Mouse (Mus musculus): ENCODE measurements around the gene Il17c. TPM values are rescaled to one million over a fixed set of nuclear protein-coding genes. Genes with fewer than 3 reads are reported as not detected.

The Il17c gene
- under 1 TPM in 1 of 2 experiments, not detected in 1; 0.52 TPM for total RNA-seq (2021)

- intact Hi-C loops (cut with DNase I) = no loop called here
- DNase-seq = no peak
Measured at GRCm38 (mm10) chr8:122421376-122422070, at the start of gene Il17c. Gene Il17c, plus strand, starts transcription at chr8:122422020.

- no peak for DNase-seq
- intact Hi-C loops (cut with DNase I) = no loop called here
Measured at GRCm38 (mm10) chr8:122375320-122375719, 46.5 kb upstream of the Il17c start.

- intact Hi-C loops (cut with DNase I) = no loop called here
- DNase-seq = no peak
Measured at GRCm38 (mm10) chr8:122375751-122376364, 46.0 kb upstream of the Il17c start.

- peak; percentile 100 for DNase-seq
- intact Hi-C loops (cut with DNase I) = no loop called here
Measured at GRCm38 (mm10) chr8:122376365-122377231, 45.2 kb upstream of the Il17c start, which contains the start of gene Zc3h18. Gene Zc3h18, plus strand, starts transcription at chr8:122376609.

- DNase-seq = no peak
- intact Hi-C loops (cut with DNase I) = no loop called here
Measured at GRCm38 (mm10) chr8:122383039-122383438, 38.8 kb upstream of the Il17c start.

GRCm38 (mm10) chr8:122389357-122389756 is 32.5 kb upstream of the Il17c start:
- intact Hi-C loops (cut with DNase I) = no loop called here

GRCm38 (mm10) chr8:122390758-122391157 is 31.1 kb upstream of the Il17c start:
- DNase-seq = no peak
- intact Hi-C loops (cut with DNase I) = no loop called here

More at GRCm38 (mm10) chr8:122389357-122389756, 32.5 kb upstream of the Il17c start:
- DNase-seq = no peak

GRCm38 (mm10) chr8:122393717-122394116 is 28.1 kb upstream of the Il17c start:
- DNase-seq = no peak
- intact Hi-C loops (cut with DNase I) = no loop called here

- intact Hi-C loops (cut with DNase I) = no loop called here
- peak; percentile 39 for DNase-seq
Measured at GRCm38 (mm10) chr8:122395291-122395690, 26.5 kb upstream of the Il17c start.

GRCm38 (mm10) chr8:122398186-122398585 is 23.6 kb upstream of the Il17c start:
- no peak for DNase-seq
- intact Hi-C loops (cut with DNase I) = no loop called here

GRCm38 (mm10) chr8:122405146-122405805 is 16.5 kb upstream of the Il17c start:
- intact Hi-C loops (cut with DNase I) = no loop called here

GRCm38 (mm10) chr8:122407678-122408077 is 14.1 kb upstream of the Il17c start:
- intact Hi-C loops (cut with DNase I) = no loop called here
- no peak for DNase-seq

More at GRCm38 (mm10) chr8:122405146-122405805, 16.5 kb upstream of the Il17c start:
- no peak for DNase-seq

GRCm38 (mm10) chr8:122414311-122414710 is 7.5 kb upstream of the Il17c start:
- intact Hi-C loops (cut with DNase I) = no loop called here
- DNase-seq = no peak

GRCm38 (mm10) chr8:122415554-122415953 is 6.3 kb upstream of the Il17c start:
- DNase-seq = no peak
- intact Hi-C loops (cut with DNase I) = no loop called here

- DNase-seq = peak; percentile 74
- intact Hi-C loops (cut with DNase I) = no loop called here
Measured at GRCm38 (mm10) chr8:122419881-122420555, 1.8 kb upstream of the Il17c start.

GRCm38 (mm10) chr8:122423217-122423616 is 1.4 kb downstream of the Il17c start:
- intact Hi-C loops (cut with DNase I) = no loop called here
- no peak for DNase-seq

- intact Hi-C loops (cut with DNase I) = no loop called here
Measured at GRCm38 (mm10) chr8:122423659-122424058, 1.8 kb downstream of the Il17c start.

GRCm38 (mm10) chr8:122426145-122426544 is 4.3 kb downstream of the Il17c start:
- no peak for DNase-seq
- intact Hi-C loops (cut with DNase I) = no loop called here

More at GRCm38 (mm10) chr8:122423659-122424058, 1.8 kb downstream of the Il17c start:
- DNase-seq = peak; percentile 73

- intact Hi-C loops (cut with DNase I) = no loop called here
- DNase-seq = peak; percentile 41
Measured at GRCm38 (mm10) chr8:122427607-122428006, 5.8 kb downstream of the Il17c start.

GRCm38 (mm10) chr8:122428163-122428562 is 6.3 kb downstream of the Il17c start:
- DNase-seq = no peak
- intact Hi-C loops (cut with DNase I) = no loop called here
